Mouse (Mus musculus) granulocyte monocyte progenitor cell, adult 5-6 weeks (primary cell): ENCODE measurements around the gene Kif14. TPM values are rescaled to one million over a fixed set of nuclear protein-coding genes. Genes with fewer than 3 reads are reported as not detected.
"Not testable (repeated sequence)": the region's sequence is repeated elsewhere in the genome, so short reads cannot be mapped to it uniquely, and the experiment has no call there.

Experiments
- ATAC-seq: replicated peaks from 2 replicates; pipeline ENCODE4 v1.8.0; 2016; ENCODE audit warnings: mild to moderate bottlenecking, moderate TSS enrichment, inconsistent platforms; ENCODE audit not compliant: poor library complexity, severe bottlenecking
- total RNA-seq, 2 experiments: library from RNA; stranded (forward) in 1 of 2; stranded (reverse) in 1 of 2; fragments of 200-712, 200-1000 nt in 1 of 2; fragments of >200 nt in 1 of 2; fragmentation: Nextera tagmentation in 1 of 2; gene quantifications; 2 replicates each; pipeline ENCODE4 v1.2.3; 2014 to 2017

Gene Kif14
- total RNA-seq, 2 experiments from 2014 or later = 10.0 to 18.7 TPM

DNA sequence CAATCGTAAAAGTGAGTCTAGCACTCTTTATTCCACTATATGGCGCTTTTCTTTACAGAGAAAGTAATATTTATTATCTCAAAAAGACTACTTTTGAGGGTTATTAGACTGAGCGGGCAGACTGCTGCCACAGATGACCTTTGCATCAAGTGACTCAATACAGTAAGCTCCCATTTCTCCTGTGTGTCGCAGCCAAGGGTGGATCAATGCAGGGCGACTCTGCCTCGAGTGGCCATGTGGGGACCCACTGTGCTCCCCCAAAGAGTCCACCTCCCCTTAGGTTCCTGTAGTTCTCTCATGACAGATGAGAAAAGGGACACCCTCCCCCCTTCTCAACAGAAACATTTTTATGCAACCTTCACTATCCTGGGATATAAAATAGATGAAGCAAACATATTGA lies 84.1 kb downstream of the Kif14 start:
- no peak for ATAC-seq

DNA sequence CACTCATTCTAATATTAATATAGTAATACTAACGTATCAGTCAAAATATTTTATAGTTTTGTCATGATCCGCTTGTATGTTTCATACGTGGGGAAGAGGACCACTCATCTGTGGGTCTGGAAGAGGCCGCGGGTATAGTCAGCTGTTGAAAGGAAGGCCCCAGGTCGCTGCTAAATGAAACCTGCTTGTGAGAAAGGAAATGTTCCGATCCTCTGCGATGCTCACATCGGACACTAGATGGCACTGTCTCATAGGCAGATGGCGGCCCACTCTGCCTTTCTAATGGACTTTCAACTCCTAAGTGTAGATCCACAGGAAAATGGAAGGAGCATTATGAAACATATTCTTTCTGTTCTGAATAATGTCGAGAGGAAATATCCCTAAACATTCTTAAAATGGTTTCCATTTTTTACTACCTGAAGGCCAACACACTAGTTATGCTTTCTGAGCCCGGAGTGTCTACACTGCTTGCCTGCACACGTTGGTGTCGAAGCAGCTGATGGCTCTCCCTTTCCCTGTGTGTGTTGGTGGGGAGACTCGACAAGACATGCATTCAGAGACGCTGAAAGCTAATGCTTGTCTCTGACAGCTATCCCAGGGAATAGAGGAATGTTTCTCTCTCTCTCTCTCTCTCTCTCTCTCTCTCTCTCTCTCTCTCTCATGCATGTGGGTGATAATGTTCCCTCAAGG lies 84.9 kb downstream of the Kif14 start:
- peak; percentile 90 for ATAC-seq

DNA sequence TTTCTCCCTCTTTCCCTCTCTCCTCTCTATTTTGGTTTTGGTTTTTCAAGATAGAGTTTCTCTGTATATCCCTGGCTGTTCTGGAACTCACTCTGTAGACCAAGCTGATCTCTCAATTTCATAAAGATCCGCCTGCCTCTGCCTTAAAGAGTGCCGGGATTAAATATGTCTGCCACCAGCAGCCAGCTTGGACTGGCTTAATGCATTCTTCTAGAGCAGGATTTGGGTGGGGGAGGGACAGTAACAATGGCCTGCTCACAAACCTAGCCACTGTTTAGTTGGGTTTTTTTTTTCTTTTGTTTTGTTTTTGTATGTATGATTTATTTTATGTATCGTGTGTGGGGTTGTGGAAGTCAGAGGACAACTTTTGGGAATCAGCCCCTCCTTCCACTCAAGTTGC lies 88.5 kb downstream of the Kif14 start:
- no peak for ATAC-seq

DNA sequence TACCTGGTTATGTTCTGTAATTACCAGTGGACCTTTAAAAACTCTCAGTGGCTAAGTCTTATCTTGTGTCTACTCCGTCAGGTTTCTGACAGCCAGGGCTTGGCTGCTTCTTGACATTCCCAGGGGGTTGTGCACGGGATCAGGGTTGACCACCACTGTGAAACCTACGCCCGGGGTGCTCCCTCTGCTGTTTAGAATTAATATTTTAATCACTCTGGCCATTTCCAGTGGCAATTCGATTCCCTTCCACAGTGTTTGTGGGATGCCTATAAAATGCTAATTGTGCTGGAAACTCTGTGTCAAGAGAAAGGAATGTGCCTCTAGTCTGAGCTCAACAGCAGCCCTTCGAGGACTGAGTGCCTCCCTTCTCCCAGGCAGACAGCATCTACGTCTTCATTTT lies 89.7 kb downstream of the Kif14 start:
- ATAC-seq = no peak

DNA sequence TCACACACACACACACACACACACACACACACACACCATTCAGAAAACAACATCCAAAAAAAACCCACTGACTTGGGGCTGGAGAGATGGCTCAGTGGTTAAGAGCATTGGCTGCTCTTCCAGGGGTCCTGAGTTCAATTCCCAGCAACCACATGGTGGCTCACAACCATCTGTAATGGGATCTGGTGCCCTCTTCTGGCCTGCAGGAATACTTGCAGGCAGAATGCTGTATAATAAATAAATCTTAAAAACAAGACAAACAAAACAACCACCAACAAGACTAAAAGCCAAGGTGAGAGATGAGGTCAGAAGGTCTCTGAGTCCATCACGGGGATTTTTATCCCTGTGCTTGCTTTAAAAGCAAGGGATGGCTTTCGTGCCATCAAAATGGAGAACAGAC lies 90.5 kb downstream of the Kif14 start:
- not testable (repeated sequence) for ATAC-seq

DNA sequence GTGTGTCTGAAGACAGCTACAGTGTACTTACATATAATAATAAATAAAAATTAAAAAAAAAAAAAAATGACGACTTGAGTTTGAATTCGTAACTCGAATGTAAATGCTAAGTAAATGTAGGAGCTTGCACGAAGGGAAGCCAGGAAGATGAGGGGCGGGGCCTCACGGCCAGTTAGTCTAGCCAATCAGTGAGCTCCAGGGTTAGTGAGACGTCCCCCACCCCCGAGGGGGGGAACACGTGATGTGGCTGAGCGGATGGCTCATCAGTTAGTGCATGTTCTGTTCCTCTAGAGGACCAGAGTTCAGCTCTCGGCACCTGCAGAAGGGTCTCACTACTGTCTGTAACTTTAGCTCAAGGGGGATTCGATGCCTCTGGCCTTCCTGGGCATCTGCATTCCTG lies 91.3 kb downstream of the Kif14 start:
- no peak for ATAC-seq

DNA sequence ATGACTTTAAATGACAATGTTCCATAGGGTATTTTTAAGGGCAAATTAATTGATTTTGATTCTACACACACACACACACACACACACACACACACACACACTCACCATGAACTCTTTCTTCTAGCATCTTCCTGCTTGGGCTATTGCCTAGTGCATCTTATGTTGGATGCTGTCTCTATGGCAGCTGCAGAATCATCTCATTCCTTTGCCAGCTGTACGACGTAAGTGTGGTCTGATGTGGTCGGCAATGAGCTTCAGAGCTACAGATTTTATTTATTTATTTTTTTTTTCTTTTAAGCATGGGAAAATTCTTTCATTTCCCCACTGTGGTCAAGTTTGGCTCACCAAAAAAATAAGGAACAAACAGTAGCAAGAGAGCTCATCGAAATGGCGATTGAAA lies 92.6 kb downstream of the Kif14 start:
- ATAC-seq = peak; percentile 84

DNA sequence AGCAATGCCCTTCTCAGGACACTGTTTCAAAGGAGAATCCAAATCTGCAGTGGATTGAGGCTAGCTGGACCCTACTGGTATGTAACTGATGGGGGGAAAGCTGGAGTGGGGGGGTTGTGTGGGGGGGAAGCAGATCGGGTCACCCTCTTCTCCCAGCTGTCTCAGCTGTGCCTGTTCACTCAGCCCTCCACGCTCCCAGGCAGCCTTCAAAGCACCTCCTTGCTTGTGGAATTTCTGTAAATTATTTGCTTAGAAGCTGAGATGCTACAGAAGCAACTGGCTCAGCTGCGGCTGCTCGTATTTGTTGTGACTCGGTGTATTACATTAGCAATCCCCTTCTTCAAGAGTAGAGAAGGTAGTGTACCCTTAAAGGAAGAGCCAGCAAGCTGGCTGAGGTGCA lies 93.1 kb downstream of the Kif14 start:
- ATAC-seq = peak; percentile 34; the same call in 1 of the 2 replicates

DNA sequence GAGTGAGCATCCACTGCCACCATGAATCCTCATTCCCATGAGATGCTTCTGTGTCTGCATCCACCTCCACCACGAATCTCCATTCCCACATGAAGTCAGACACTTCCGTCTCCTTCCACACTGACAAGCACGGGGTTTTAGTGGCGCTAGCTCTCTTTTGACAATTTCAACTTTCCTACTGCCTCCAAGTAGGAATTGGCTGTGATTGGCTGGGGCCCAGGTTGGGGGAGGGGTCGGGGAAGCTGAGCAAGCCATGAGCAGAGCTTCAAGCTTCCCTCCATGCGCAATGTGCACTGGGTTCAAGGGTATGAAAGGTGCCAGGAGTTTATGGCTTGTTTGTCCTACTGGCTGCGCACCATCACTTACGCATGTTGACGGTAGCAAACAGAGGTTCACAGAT lies 93.6 kb downstream of the Kif14 start:
- no peak for ATAC-seq

DNA sequence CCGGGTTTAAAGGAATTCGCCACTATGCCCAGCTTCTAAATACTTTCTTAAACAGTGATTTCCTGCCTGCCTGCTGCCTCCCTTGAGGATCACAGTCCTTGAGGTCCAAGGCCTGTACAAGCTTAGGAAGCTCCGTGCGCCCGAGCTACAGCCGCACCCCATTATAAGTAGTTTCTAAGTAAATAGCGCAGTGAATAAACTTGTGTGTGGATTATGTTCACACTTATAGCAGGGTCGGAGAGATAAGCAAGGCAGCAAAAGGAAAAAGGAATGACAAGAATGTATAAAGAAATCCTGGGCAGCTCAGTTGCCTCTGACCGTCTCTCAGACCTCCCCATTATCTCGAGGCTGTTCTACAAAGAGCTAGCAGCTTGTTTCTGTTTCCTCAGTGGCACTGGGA lies 95.7 kb downstream of the Kif14 start:
- no peak for ATAC-seq

DNA sequence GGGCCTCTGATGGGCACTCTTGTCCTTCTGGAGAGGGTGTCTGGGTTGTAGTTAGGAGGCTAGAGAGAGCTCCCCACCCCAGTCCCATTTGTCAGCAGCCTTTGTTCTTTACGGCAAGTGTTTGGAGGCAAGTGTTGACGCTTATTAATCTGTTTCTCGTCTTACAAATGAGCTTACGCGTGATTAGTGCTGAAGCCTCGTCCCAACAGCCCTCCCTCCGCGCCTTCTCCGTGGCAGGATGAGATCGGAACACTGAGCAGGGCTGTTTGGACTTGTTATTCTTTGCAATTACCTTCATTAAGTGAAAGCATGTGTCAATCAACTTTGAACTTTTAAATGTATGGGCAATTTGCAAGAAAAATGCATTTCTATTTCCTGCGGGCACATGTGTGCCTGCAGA lies 97.0 kb downstream of the Kif14 start:
- no peak for ATAC-seq

DNA sequence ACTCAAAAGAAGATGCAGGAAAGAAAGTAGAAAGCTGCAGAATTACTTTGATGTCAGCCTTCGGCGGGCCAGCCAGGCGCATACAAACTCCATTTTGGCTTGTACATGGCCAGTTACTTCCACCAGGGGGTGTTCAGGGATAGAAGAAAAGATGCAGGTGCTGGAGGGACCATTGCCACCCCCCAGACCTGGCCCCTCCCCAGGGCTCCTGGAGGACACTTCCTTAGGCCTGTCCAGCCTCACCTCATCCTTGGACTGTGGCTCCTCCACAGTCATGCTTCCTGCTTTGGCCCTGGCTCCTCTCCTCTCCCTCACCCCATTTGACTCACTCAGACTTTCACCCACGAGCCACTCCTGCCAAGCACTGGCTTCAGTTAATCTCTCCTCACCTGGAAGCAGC lies 98.8 kb downstream of the Kif14 start:
- no peak for ATAC-seq

DNA sequence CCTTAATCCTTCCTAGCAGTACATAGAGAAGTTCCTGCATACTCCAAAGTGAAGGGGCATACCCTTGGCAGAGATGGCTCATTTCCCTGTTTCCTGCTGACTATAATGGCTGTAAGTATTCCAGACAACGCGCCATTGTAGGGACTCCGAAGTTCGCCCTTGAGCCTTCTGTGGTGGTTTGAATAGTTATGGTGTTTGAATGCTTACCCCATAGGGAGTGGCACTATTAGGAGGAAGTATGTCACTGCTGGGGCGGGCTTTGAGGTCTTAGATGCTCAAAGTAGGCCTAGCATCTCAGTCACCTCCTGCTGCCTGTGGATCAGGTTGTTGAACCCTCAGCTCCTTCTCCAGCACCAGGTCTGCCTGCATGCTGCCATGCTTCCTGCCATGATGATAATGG lies 100.2 kb downstream of the Kif14 start:
- no peak for ATAC-seq

DNA sequence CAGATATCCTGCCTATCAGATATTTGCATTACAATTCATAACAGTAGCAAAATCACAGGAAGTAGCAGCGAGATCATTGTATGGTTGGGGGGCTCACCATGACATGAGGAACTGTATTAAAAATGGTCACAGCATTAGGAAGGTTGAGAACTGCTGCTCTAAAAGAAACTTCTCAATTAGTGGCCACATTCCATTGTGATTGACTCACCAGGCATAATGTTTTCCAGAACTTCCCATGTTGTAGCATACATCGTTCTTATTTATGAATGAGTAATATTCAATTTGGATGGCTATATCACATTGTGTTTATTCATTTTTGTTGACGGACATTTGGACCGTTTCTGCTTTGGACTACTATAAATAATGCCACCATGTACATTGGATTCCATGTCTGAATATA lies 101.5 kb downstream of the Kif14 start:
- ATAC-seq = no peak

DNA sequence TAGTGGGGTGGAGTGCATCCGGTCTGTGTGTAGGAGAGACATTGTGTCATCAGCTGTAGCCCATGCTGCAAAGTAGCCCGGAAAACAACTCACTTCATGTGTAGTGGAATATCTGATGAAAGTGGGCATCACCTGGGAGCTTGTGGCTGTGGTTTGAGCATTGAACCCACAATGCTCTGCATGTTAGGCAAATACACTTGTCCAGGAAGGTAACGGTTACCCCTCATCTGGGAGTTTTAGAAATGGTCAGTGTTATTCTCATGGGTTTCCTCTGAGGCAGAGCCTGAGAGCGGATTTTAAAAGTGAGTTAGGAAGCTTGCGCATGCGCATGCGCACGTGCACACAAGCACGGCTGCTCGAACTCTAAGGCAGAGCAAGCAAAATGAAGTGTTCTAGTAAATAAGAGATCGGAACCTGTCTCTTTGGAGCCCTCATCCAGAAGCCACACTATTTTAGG lies 102.6 kb downstream of the Kif14 start:
- ATAC-seq = no peak

DNA sequence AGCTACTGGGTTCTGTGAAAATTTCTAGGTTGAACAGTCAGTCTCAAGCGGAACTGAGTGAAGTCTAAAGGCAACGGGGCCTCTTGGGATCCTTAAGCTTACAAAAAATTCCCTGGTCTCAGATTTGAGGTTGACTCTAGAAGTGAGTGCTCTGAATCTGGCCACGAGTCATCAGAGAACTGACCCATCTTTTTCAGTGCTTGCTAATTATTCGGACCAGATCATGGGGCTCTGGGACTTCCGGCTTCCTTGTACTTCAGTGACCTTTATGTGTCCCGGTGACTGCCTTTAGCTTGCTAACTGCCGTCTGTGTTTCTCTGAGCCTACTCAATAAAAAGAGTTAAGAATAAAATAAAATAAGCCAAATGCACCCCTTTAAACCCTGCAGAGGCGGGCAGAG lies 103.1 kb downstream of the Kif14 start:
- ATAC-seq = no peak

DNA sequence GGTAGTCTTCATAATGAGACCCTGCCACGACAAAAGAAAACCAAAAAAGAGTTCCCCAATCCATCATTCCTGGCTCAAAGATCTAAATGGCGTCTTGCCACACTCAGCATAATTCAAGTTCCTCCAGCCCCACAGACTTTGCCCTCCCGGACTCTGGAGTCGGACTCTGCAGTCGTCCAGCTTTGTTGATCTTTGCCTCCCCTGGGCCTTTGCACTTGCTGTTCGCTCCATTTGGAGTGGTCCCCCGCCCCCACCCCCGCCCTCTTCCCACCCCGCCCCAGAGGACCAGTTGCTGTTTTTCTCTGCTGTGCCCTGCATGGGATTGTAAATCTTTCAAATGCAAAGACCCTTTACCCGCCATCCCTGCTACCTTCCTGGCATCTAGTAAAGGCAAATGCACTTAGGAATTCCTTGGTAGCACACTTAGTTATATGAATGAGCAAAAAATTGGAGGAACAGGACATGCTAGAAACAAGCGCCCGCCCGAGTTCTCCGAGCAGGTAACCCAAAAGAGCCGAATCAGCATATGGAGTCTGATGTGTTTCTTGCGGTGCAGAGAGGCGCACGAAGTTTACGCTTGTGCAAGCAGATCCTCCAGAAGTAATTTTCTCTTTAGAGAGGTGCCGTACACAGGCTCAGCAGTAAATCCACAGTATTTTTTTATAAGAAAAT lies 103.6 kb downstream of the Kif14 start:
- no peak for ATAC-seq

DNA sequence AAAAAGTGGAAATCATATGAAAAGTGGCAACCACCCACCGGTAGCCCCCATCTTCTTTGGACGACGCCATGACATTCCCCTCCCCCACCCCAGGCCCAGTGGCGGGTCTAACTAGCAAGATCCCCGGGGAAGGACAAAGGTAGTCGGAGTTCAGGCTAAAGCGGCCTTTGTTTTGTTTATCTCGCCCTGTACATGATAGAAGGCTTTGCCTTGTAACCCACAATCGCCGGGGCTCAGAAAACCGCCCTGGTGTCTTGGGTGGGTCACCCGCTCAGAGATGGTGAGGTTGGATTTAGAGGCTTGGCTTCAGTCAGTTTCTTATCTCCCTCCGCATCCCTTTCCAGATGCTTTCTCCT lies 104.1 kb downstream of the Kif14 start:
- ATAC-seq = no peak

DNA sequence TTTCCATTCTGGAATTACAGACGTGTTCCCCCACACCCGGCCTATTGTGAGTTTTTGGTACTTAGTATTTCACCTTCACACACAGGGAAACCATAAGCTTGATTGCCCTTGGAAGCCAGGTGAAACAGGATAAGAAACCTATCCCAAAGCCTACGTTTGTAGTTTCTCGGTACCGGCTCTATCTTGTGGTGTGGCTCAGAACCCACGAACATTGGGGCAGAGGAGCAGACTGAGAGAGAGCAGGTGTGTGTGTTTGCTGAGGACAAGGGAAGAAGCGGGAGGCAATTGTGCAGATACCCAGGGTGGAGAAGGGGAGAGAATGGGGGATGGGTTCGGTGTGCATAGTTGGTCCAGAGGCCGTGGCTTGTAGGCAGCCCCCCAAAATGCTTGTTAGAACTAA lies 104.8 kb downstream of the Kif14 start:
- ATAC-seq = no peak

DNA sequence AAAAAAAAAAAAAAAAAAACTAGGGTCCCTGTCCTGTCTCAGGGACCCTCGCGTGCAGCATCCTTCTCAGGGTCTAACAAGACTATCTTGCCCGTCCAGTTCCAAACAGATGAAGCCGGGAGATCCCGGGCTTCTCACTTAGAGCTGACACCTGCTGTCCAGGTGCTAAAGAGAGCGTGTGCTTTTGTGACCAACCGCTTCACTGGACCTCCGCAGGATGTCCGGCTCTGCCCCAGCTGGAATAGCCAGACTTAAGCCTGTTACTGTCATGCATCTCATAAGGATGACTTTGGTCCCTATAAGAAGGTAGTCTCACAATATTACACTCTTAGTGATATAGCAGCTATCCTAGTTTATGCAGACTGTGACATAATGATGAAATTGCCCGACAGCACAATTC lies 105.4 kb downstream of the Kif14 start:
- no peak for ATAC-seq

DNA sequence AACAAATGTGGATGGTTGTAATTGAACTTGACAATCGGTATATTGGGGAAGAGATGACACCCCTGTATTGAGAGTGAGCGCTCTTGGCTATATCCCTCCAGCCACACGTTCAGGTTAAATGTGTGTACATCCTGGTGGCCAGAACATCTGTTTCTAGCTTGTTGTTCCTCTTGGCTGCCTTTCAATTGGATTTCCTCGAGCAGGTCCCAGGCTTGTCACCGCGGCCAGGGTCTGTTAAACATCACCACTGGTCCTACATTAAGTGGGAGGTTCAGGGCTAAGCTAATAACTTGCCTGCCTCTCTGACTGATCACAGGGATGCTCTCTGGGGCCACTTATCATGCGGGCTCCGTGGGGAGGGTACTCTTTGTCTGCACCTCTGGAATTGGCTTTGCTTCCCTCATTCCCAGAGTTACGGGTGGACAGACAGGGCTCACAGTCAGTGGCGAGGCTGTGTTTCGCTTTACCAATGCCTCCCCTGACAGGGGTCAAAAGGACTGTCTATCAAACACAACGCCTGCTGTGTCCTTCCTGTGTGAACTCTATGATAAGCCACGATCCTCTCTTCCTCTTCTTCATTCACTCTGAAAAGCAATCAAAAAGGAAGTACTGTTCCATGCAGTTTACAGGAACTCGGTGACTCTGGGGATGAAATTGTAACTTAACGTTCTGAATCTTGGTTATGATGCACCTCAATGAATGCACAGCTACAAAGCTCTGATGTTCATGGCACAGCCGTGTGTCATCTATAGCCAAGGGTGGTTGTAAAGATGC lies 111.9 kb downstream of the Kif14 start:
- peak; percentile 69 for ATAC-seq

DNA sequence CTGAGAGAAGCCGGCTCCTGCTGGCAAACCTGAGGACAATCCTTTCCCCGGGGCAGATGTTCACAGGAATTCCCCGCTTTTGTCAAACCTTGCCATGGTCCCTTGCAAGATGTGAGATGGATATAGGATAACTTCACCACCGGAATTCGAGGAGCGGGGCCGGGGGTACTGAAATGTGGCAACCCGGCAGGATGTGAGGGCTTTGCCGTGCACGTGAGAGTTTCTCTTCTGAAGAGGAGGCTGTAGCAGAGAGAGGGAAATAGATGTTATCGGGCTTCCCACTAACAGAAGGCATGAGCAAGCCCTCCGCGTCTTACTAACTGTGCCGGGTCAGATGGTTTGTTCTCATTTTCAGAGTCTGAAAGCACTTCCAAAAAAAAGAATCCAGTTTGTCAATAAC lies 113.2 kb downstream of the Kif14 start:
- peak; percentile 45; the same call in 1 of the 2 replicates for ATAC-seq
